Mouse (Mus musculus) hindbrain, embryonic 12.5 days (tissue): ENCODE measurements at regions not wholly inside any gene's neighbourhood (a gene's known extent, or its start where the extent isn't known, plus 50 kb on each side); places are given as distances from the start of the nearest gene placed in this dataset.

Experiments
- ATAC-seq: fragments of 200-750 bp; cut with Nextera tagmentation; 2 replicates; pipeline ENCODE4 v1.8.0; 2017; ENCODE audit warnings: moderate TSS enrichment; ENCODE audit not compliant: low FRiP score
- H3K27ac ChIP-seq: fragments of 300-500 bp; sonication (generic); 2 replicates; pipeline ENCODE4 v1.5.1; 2016; ENCODE audit warnings: mild to moderate bottlenecking
- H3K27me3 ChIP-seq: fragments of 300-500 bp; sonication (generic); 2 replicates; pipeline ENCODE4 v1.6.1; 2016; ENCODE audit warnings: mild to moderate bottlenecking
- H3K36me3 ChIP-seq: fragments of 300-500 bp; sonication (generic); 2 replicates; pipeline ENCODE4 v1.6.1; 2016; ENCODE audit warnings: mild to moderate bottlenecking
- H3K4me1 ChIP-seq: fragments of 300-500 bp; sonication (generic); 2 replicates; pipeline ENCODE4 v1.6.1; 2016
- H3K4me2 ChIP-seq: fragments of 300-500 bp; sonication (generic); replicated peaks from 2 replicates; pipeline ENCODE4 v1.6.1; 2016; ENCODE audit warnings: mild to moderate bottlenecking
- H3K4me3 ChIP-seq: fragments of 300-500 bp; sonication (generic); 2 replicates; pipeline ENCODE4 v1.5.1; 2016; ENCODE audit warnings: mild to moderate bottlenecking
- H3K9ac ChIP-seq: fragments of 300-500 bp; sonication (generic); 2 replicates; pipeline ENCODE4 v1.6.1; 2016; ENCODE audit warnings: mild to moderate bottlenecking, moderate library complexity
- H3K9me3 ChIP-seq: fragments of 300-500 bp; sonication (generic); replicated peaks from 2 replicates; pipeline ENCODE4 v1.6.1; 2016; ENCODE audit warnings: mild to moderate bottlenecking
- WGBS: fragments of 180-500 bp; shearing (Covaris S2); methylation state at CpG from one replicate; pipeline ENCODE4 v1.1.7; 2016; 5-methylcytosine and 5-hydroxymethylcytosine counted together

DNA sequence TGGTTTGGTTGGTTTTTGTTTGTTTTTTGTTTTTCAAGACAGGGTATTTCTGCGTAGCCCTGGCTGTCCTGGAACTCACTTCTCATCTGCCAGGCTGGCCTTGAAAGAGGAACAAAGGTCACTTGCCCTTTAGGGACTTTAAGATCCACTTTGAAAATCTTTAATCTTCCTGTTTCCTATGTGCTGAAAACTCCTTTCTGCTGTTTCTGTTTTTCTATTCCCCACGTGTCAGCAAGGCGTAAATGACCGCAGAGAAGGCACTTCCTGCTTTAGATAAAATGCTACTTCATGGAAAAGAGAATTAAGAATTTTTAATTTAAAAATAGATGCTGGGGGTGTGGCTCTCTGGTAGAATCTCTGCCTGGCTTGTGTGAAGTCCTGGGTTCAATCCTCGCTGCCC lies 98.9 kb upstream of the Foxn2 start:
- no peak overlapping the region for H3K27ac ChIP-seq
- H3K9me3 ChIP-seq: no peaks in the 10 kb centered on the region
- no peak overlapping the region for H3K4me2 ChIP-seq
- H3K9ac ChIP-seq: no peak overlapping the region
- H3K4me1 ChIP-seq: no peaks in the 10 kb centered on the region
- no peak overlapping the region for H3K4me3 ChIP-seq
- ATAC-seq: no peak
- no peaks in the 10 kb centered on the region for H3K36me3 ChIP-seq
- WGBS: 76% methylated on average over 5 of the region's 5 CpGs
- H3K27me3 ChIP-seq: no peaks in the 10 kb centered on the region

DNA sequence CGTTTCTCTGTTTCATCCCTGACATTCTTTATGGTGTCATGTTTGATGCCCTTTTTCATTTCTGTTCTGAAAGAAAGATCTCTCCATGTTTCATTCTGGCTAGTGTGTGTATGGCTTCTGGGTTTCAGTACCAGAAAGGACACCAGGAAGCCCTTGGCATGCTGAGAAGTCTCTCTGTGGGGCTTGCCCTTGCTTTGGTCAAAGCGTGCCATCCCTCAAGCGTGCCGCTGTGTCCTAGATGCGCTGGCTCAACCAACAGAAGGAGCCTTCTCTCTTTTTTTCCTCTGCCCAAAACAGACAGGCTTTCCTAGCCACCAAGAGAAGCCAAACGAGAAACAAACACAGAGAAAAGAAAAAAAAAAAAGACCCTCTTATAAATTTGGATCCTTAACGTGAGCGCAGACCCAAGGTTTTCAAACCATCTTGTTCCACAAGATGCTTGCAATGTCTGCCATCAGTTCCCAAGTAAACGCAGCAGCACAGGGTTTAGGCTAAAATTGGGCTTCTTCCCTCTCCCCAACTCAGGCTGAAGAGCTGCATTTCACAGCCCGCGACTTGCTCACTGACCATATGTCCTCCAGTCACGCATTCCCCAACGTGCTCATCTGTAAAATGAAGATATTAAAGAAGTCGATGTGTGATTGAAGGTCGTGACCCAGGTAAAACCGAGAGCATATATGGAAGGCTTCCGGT lies 97.3 kb upstream of the Foxn2 start:
- WGBS: 85% methylated on average over 17 of the region's 17 CpGs
- no peaks in the 10 kb centered on the region for H3K9me3 ChIP-seq
- H3K4me1 ChIP-seq: no peaks in the 10 kb centered on the region
- H3K27ac ChIP-seq: no peak overlapping the region
- ATAC-seq: no peak
- H3K27me3 ChIP-seq: no peaks in the 10 kb centered on the region
- H3K36me3 ChIP-seq: no peaks in the 10 kb centered on the region
- H3K4me3 ChIP-seq: no peak overlapping the region
- H3K9ac ChIP-seq: no peak overlapping the region
- no peak overlapping the region for H3K4me2 ChIP-seq

DNA sequence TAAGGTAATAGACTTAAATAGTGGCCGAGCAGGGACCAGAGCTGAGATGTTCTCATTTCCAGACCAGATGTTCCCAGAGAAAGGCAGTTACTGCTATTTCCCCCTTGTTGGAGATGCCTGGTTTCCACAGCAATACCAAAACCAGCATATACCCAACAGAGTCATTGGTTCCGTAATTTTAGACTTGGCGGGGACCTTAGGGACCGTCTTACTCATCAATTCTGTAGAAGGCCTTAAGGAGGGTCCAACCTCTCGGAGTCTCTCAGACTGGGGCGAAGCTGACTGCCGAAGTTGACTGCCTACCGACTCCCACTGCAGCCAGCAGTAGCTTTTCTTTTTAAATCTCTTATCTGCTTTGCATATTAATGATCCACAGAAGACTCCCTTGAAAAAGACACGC lies 95.1 kb upstream of the Foxn2 start:
- whole genome bisulfite sequencing: 83% methylated on average over 9 of the region's 9 CpGs
- no peak for ATAC-seq

DNA sequence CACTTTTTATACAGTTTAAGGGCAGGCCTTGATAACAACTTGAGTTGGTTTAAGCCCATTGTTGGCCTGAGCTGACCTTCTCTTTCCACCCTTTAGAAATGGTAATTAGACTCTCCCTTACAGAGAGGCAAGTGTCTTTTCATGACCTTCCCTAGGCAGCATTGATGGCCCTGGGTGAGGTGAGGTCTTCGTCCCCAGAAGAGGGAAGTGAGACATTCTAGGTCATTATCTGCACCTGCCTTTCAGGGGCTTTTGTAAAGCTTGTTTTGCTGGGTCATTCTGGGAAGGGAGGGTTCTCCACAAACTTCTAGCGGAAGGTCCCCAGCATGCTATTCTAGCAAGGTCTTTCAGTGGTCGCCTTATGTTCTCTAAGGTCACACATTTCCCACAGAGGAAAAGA lies 93.6 kb upstream of the Foxn2 start:
- WGBS: 52% methylated on average over 3 of the region's 3 CpGs
- Histone ChIP-seq H3K27me3 (no peaks in the 10 kb centered on the region), H3K4me3 (no peak overlapping the region), H3K27ac (no peak overlapping the region), H3K4me2 (no peak overlapping the region), H3K4me1 (no peaks in the 10 kb centered on the region), H3K9ac (no peak overlapping the region), H3K9me3 (no peaks in the 10 kb centered on the region), H3K36me3 (no peaks in the 10 kb centered on the region)
- no peak for ATAC-seq

More for the DNA sequence above, 95.1 kb upstream of the Foxn2 start:
- H3K27ac ChIP-seq: no peak overlapping the region
- no peak overlapping the region for H3K4me3 ChIP-seq
- H3K9me3 ChIP-seq: no peaks in the 10 kb centered on the region
- no peaks in the 10 kb centered on the region for H3K4me1 ChIP-seq
- no peak overlapping the region for H3K9ac ChIP-seq
- H3K36me3 ChIP-seq: no peaks in the 10 kb centered on the region
- no peak overlapping the region for H3K4me2 ChIP-seq
- H3K27me3 ChIP-seq: no peaks in the 10 kb centered on the region

DNA sequence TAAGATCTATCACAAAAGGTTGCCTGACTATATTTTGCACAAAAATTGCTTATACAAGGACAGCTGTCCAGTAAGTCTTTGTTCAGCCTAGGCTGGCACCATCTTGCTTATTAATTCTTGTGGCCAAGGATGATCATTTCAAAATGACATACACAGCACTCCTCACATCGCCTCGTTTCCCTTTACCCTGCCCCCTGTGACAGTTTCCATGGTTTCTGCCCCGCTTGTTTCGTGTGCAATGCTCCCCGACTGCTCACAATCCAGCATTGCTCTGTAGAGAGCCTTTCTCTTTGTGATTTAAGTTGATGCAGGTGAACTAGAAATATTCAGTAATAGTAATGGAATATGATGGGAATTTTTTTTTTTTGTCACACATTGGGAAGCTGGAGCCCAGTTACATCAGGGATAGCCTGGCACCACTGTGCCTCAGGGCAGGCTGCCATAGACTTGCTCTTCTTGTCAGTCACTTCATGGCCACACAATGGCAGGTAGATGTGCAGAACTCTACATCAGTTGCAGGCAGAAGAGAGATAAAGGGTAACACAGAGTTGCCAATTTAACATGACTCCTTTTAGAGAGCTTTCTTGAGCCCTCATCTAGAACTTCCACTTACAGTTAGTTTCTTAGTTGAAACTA lies 90.6 kb upstream of the Foxn2 start:
- no peak overlapping the region for H3K27ac ChIP-seq
- no peak overlapping the region for H3K4me2 ChIP-seq
- H3K27me3 ChIP-seq: no peaks in the 10 kb centered on the region
- H3K36me3 ChIP-seq: no peaks in the 10 kb centered on the region
- ATAC-seq: no peak
- H3K9me3 ChIP-seq: no peaks in the 10 kb centered on the region
- no peaks in the 10 kb centered on the region for H3K4me1 ChIP-seq
- H3K4me3 ChIP-seq: no peak overlapping the region
- H3K9ac ChIP-seq: no peak overlapping the region
- WGBS: 66% methylated on average over 5 of the region's 5 CpGs

DNA sequence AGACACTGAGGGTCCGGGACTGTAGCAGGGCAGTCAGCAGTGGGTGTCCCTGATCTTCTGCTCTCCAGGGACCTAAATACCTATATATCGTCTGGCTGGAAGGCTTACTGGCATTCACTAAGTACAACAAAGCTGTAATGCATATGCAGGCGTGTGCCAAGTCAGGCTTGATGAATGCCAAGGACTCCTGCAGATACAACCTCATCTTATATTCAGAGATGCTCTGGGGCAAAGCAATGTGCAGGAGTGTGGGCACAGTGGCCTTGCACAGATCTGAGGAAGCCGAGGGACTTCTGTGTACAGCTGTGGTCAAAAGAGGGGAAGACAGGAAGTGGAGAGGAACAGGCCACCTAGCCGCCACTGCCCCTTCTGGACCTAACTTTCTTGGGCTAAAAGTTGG lies 89.5 kb upstream of the Foxn2 start:
- ATAC-seq: no peak
- no peak overlapping the region for H3K4me2 ChIP-seq
- H3K27ac ChIP-seq: no peak overlapping the region
- H3K36me3 ChIP-seq: no peaks in the 10 kb centered on the region
- no peaks in the 10 kb centered on the region for H3K4me1 ChIP-seq
- no peak overlapping the region for H3K4me3 ChIP-seq
- no peaks in the 10 kb centered on the region for H3K27me3 ChIP-seq
- no peak overlapping the region for H3K9ac ChIP-seq
- 79% methylated on average over 5 of the region's 5 CpGs for WGBS
- no peaks in the 10 kb centered on the region for H3K9me3 ChIP-seq

DNA sequence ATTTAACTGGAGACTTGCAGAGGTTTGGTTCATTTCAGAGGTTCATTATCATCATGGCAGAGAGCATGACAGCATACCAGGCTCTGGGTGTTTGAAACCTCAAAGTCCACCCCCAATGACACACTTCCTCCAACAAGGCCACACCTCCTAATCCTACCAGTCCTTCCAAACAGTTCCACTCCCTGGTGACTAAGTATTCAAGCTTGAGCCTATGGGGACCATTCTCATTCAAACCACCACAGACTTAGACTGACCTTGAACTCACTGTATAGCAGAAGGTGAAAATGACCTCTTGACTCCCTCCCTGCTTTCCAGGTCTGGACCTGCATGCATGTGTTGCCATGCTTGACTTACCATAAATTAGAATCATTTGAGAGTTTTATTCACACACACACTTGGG lies 87.6 kb upstream of the Foxn2 start:
- no peaks in the 10 kb centered on the region for H3K9me3 ChIP-seq
- no peak overlapping the region for H3K4me3 ChIP-seq
- H3K27ac ChIP-seq: no peak overlapping the region
- H3K4me2 ChIP-seq: no peak overlapping the region
- no peaks in the 10 kb centered on the region for H3K36me3 ChIP-seq
- H3K9ac ChIP-seq: no peak overlapping the region
- no peaks in the 10 kb centered on the region for H3K27me3 ChIP-seq
- H3K4me1 ChIP-seq: no peaks in the 10 kb centered on the region
- ATAC-seq: no peak

DNA sequence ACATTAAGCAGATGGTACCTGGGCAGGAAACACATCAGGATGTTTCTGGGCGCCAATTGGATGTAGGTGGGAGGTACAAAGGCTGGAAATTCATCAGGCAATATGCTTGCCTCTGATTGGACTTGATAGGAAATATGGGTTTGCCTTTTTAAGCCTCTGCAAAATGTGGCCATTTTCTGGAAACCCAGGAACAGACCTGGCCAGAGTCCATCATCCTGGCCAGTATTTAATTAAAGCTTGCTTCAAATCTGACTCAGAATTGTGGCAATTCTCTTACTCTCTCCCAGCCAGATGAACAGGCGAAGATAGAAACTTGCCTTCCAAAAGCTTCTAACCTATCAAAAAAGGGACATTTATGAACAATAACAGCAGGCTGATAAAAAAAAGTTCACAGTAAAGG lies 79.3 kb upstream of the Foxn2 start:
- Histone ChIP-seq H3K4me2 (no peak overlapping the region), H3K9me3 (no peaks in the 10 kb centered on the region), H3K4me3 (no peak overlapping the region), H3K27me3 (no peaks in the 10 kb centered on the region), H3K9ac (no peak overlapping the region), H3K4me1 (no peaks in the 10 kb centered on the region), H3K27ac (no peak overlapping the region), H3K36me3 (no peaks in the 10 kb centered on the region)
- 84% methylated on average over 2 of the region's 2 CpGs for WGBS
- ATAC-seq: no peak

DNA sequence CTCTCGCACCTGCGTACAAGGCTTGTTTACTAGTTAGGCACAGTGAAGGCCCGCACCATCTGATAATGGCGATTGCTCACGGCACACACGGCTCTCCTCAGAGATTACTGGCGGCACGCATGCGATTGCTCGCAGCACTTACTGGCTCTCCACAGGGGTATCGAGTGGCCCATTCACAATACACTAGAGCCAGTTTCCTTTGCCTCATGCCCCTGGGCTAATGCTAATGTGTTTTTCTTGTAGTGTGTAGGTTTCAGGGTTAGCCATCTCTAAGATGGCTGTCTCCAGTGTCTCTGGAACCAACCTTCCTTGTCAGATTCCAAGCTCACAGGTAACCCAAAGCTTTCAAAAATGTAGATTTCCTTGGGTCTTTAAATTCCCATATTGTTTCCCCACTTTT lies 78.1 kb upstream of the Foxn2 start:
- Histone ChIP-seq H3K4me1 (no peaks in the 10 kb centered on the region), H3K27ac (no peak overlapping the region), H3K27me3 (no peaks in the 10 kb centered on the region), H3K4me2 (no peak overlapping the region), H3K36me3 (no peaks in the 10 kb centered on the region), H3K4me3 (no peak overlapping the region), H3K9me3 (no peaks in the 10 kb centered on the region), H3K9ac (no peak overlapping the region)
- ATAC-seq: no peak
- 84% methylated on average over 11 of the region's 11 CpGs for WGBS

DNA sequence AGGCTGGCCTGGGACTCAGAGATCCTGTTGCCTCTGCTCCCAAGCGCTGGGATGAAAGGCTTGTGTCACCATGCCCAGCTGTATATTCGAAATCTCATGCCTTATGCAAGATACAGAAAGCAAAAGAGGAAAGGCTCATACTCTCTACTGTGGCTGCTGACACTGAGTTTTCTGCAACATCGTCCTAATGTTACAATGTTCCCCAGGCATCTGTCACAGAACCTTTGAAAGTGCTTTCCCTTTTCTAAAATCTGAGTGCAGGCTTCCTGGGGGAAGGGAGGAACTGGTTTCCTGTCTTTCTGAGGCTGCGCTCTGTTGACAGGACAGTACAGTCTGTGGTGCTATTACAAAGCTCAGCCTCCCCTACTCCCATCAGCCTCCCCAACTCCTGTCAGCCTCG lies 72.6 kb upstream of the Foxn2 start:
- no peaks in the 10 kb centered on the region for H3K9me3 ChIP-seq
- no peak overlapping the region for H3K4me3 ChIP-seq
- no peaks in the 10 kb centered on the region for H3K4me1 ChIP-seq
- H3K27ac ChIP-seq: no peak overlapping the region
- no peaks in the 10 kb centered on the region for H3K27me3 ChIP-seq
- H3K36me3 ChIP-seq: no peaks in the 10 kb centered on the region
- no peak overlapping the region for H3K9ac ChIP-seq
- 70% methylated on average over 5 of the region's 5 CpGs for WGBS
- no peak for ATAC-seq
- H3K4me2 ChIP-seq: no peak overlapping the region

DNA sequence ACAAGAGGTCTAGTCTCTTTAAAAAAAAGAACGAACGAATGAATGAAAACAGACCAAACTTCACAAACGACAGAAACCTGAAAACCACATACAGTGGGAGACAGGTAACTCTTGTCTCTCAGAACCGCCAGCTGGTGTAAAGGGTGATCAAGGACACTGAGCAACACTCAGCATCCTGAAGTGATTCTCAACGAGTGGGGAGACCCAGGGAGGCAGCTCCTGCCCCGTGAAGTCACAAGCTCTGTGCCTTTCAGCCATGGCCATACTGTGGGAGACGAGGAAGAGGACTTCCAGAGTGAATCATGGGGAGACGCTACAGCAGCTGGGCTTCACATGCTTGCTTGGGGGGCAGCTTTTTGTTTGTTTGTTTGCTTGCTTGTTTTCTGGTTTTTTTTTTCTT lies 70.5 kb upstream of the Foxn2 start:
- no peaks in the 10 kb centered on the region for H3K4me1 ChIP-seq
- no peak overlapping the region for H3K4me3 ChIP-seq
- H3K9ac ChIP-seq: no peak overlapping the region
- H3K27me3 ChIP-seq: no peaks in the 10 kb centered on the region
- no peak for ATAC-seq
- no peaks in the 10 kb centered on the region for H3K9me3 ChIP-seq
- no peak overlapping the region for H3K4me2 ChIP-seq
- WGBS: 84% methylated on average over 8 of the region's 8 CpGs
- H3K27ac ChIP-seq: no peak overlapping the region
- no peaks in the 10 kb centered on the region for H3K36me3 ChIP-seq

DNA sequence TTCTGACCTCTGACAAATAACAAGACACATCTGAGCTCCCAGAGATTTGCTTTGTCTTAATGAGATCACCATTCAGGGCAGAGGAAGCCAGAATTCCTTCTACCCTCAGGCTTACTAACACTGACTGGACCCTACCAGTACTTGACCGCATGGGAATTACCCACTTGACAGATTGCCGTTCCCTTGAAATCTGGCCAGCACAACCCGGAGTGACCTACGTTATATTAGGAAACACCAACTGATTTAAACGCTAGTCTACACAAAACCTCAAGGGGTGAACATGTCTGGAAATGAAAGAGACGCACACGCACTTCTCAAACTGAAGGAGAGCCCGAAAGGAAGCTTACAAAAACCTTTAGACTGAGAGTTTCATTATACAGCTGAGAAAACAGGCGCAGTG lies 69.8 kb upstream of the Foxn2 start:
- 73% methylated on average over 9 of the region's 9 CpGs for WGBS
- Histone ChIP-seq H3K9ac (no peak overlapping the region), H3K27me3 (no peaks in the 10 kb centered on the region), H3K4me1 (no peaks in the 10 kb centered on the region), H3K27ac (no peak overlapping the region), H3K9me3 (no peaks in the 10 kb centered on the region), H3K36me3 (no peaks in the 10 kb centered on the region), H3K4me2 (no peak overlapping the region), H3K4me3 (no peak overlapping the region)
- ATAC-seq: no peak

DNA sequence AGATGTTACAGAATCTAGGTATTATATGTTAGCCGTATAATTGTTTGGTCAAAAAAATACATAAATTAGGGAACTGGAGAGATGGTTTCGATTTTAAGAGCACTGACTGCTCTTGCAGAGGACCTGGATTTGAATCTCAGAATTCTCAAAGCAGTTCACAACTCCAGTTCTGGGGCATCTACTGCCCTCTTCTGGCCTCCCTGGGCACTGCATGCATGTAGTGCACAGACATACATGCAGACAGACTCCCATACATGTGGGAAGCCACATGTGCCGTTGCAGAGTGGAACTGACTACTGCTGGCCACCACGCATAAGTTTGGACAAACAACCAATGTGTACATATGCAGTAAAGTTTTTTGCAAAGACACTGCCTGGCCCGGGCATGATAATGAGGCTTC lies 62.0 kb upstream of the Foxn2 start:
- H3K4me1 ChIP-seq: no peaks in the 10 kb centered on the region
- H3K27ac ChIP-seq: no peak overlapping the region
- no peak for ATAC-seq
- H3K27me3 ChIP-seq: no peaks in the 10 kb centered on the region
- WGBS: 96% methylated on average over 5 of the region's 5 CpGs
- H3K36me3 ChIP-seq: no peaks in the 10 kb centered on the region
- no peak overlapping the region for H3K9ac ChIP-seq
- no peak overlapping the region for H3K4me3 ChIP-seq
- H3K9me3 ChIP-seq: 0 out of 2 replicates have a peak, but pooled peaks cover 6% of the 10 kb centered on the region
- no peak overlapping the region for H3K4me2 ChIP-seq
